Mouse (Mus musculus) kidney, embryonic 16.5 days (tissue): ENCODE measurements around the gene Hyal1. TPM values are rescaled to one million over a fixed set of nuclear protein-coding genes. Genes with fewer than 3 reads are reported as not detected.

Experiments used
- ATAC-seq: fragments of 200-750 bp; cut with Nextera tagmentation; 2 replicates; pipeline ENCODE4 v1.8.0; 2017; ENCODE audit warnings: moderate TSS enrichment; ENCODE audit not compliant: low FRiP score, low TSS enrichment
- H3K27ac ChIP-seq: fragments of 300-500 bp; sonication (generic); 2 replicates; pipeline ENCODE4 v1.5.1; 2014; ENCODE audit warnings: low read length
- H3K27me3 ChIP-seq: fragments of 300-500 bp; sonication (generic); 2 replicates; pipeline ENCODE4 v1.6.1; 2014; ENCODE audit warnings: low read length, control low read depth, mixed read lengths; ENCODE audit not compliant: insufficient read depth
- H3K36me3 ChIP-seq: fragments of 300-500 bp; sonication (generic); 2 replicates; pipeline ENCODE4 v1.6.1; 2014; ENCODE audit warnings: low read length, control low read depth, mixed read lengths; ENCODE audit not compliant: insufficient read depth
- H3K4me1 ChIP-seq: fragments of 300-500 bp; sonication (generic); 2 replicates; pipeline ENCODE4 v1.6.1; 2014; ENCODE audit warnings: low read length, control low read depth, mixed read lengths; ENCODE audit not compliant: insufficient read depth
- H3K4me2 ChIP-seq: fragments of 300-500 bp; sonication (generic); replicated peaks from 2 replicates; pipeline ENCODE4 v1.6.1; 2014; ENCODE audit warnings: low read depth, low read length
- H3K4me3 ChIP-seq: fragments of 300-500 bp; sonication (generic); 2 replicates; pipeline ENCODE4 v1.5.1; 2014; ENCODE audit warnings: mild to moderate bottlenecking, low read length
- H3K9ac ChIP-seq: fragments of 300-500 bp; sonication (generic); replicated peaks from 2 replicates; pipeline ENCODE4 v1.6.1; 2014; ENCODE audit warnings: low read length
- H3K9me3 ChIP-seq: fragments of 300-500 bp; sonication (generic); 2 replicates; pipeline ENCODE4 v1.6.1; 2016; ENCODE audit warnings: low read length, control low read depth
- WGBS: fragments of 180-500 bp; shearing (Covaris S2); extraction: QIAGEN DNeasy Blood & Tissue Kit; methylation state at CpG from one replicate; pipeline ENCODE4 v1.1.7; 2014; 5-methylcytosine and 5-hydroxymethylcytosine counted together
- polyA plus RNA-seq: library from polyadenylated mRNA; unstranded; fragments of >200 nt; fragmentation: Nextera tagmentation; extraction: Ambion mirVana; gene quantifications from 2 replicates; pipeline ENCODE4 v1.2.1, GENCODE M21; 2015

The Hyal1 gene
- polyA plus RNA-seq, 1 experiment from 2014 or later, result 10.6 TPM

DNA sequence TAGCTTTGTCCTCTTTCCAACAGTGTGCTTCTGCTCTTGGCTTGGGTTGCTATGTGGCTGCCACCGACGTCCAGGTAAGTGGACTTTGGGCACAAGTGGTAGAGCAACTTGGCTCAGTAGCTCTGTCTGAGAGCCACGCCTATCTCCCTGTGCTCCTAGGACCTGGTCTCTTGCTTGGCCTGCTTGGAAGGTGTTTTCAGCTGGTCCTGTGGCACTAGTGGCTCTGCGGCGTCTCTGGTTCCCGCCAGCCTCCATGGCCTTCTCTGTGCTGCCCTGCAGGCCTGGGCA, 14.0 kb downstream of the Hyal1 start:
- ATAC-seq, result no peak
- Histone ChIP-seq H3K4me2 (no peak overlapping the region), H3K27ac (no peak overlapping the region), H3K4me1 (peaks cover 13% of the 10 kb centered on the region), H3K9ac (no peak overlapping the region), H3K36me3 (peaks cover 47% of the 10 kb centered on the region), H3K9me3 (no peaks in the 10 kb centered on the region), H3K27me3 (no peaks in the 10 kb centered on the region), H3K4me3 (no peak overlapping the region)
- 96% methylated on average over 6 of the region's 6 CpGs for WGBS

GRCm38 (mm10) chr9:107593101-107593976, 16.6 kb downstream of the Hyal1 start:
- no peak for ATAC-seq
- Histone ChIP-seq H3K4me1 (peaks cover 9% of the 10 kb centered on the region), H3K4me2 (no peak overlapping the region), H3K36me3 (peaks cover 47% of the 10 kb centered on the region), H3K4me3 (no peak overlapping the region), H3K27me3 (no peaks in the 10 kb centered on the region), H3K9ac (no peak overlapping the region), H3K9me3 (no peaks in the 10 kb centered on the region), H3K27ac (no peak overlapping the region)
- WGBS, result 88% methylated on average over 11 of the region's 11 CpGs

DNA sequence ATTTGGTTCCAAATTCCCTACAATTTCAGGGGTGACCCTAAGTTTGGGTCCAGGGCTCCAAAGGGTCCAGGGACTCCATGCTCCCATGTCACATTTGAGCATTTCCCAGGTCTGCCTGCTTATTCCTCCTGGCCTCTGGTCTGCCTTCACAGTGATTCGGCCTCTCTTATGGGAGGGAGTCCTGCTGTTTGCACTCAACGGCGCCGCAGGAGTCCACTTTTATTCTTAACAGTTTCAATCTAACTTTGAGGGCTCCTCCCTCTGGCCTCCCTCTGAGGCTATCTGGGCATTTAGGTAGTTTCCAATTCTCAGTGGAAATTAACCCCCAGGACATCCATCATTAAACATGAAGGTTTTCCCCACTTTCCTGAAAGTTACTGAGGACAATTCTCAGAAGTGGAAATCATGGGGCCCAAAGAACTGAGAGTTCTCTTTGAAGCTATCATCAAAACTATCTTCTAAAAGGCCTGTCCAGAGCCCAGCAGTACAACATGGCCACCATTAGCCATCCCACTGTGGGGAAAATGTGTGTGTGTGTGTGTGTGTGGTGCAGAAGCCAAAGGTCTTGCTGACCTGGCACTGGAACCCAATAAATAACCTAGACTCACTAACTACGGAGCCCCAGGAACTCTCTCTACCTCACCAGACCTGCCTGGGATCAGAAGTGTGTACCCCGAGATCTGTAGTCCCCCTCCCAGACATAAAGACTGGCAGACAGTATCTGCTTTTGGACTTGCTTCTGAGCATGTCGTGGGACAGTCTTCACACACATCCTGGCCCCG, 17.7 kb downstream of the Hyal1 start:
- no peaks in the 10 kb centered on the region for H3K27me3 ChIP-seq
- WGBS, result 73% methylated on average over 8 of the region's 8 CpGs
- no peak overlapping the region for H3K9ac ChIP-seq
- peaks cover 2% of the 10 kb centered on the region; the same call in 1 of the 2 replicates for H3K4me1 ChIP-seq
- no peaks in the 10 kb centered on the region for H3K9me3 ChIP-seq
- H3K36me3 ChIP-seq, result peaks cover 46% of the 10 kb centered on the region
- H3K4me2 ChIP-seq, result no peak overlapping the region
- H3K4me3 ChIP-seq, result no peak overlapping the region
- ATAC-seq, result no peak
- no peak overlapping the region for H3K27ac ChIP-seq

DNA sequence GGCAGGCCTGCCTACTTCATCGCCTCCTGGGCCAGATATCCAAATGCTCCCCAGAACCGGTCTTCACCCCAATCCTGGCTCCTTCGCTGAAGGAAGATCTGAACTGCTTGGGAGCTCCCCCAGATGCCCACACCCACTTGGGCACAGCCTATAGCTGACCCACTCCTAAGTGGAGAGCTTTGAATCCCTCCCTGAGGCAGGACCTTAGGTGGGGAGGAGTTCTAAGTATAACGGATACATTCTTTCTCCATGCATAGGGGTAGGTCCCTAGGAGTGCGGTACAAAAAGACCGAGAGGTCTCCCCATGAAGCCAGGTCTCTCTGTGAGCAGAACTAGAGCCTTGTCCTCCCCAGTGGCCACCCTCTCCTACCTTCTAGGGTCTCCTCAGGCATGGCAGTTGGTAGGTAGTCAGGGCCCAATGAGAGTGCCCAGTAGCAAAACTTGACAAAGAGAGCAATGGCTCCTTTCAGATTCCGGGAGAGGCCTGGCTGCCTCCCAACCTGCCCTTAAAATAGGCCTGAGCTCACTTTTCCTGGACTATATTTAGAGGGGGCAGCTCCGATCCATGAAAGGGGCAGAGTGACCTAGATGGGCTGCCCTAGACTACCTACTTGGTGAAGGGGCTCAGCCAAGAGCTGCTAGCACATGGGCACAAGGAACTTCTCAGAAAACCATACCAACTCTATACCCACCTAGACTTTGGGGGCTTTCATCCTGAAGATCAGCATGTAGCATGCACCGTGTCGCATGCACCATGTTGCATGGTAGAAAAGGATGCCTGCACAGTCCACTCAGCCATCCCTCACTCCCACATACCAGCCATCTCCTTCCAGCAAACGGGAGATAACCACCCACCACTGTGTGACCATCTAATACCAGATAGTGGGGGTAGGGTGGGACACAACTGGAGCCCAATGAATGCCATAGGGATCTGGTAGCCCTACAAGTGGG, 20.2 kb downstream of the Hyal1 start:
- no peaks in the 10 kb centered on the region for H3K9me3 ChIP-seq
- H3K9ac ChIP-seq, result no peak overlapping the region; the same call in 1 of the 2 replicates
- no peak overlapping the region for H3K4me2 ChIP-seq
- no peak for ATAC-seq
- no peak overlapping the region for H3K4me3 ChIP-seq
- H3K36me3 ChIP-seq, result peaks cover 26% of the 10 kb centered on the region
- WGBS, result 83% methylated on average over 11 of the region's 11 CpGs
- no peak overlapping the region for H3K27ac ChIP-seq
- H3K27me3 ChIP-seq, result no peaks in the 10 kb centered on the region
- peaks cover 4% of the 10 kb centered on the region for H3K4me1 ChIP-seq

GRCm38 (mm10) chr9:107598385-107598784, 21.7 kb downstream of the Hyal1 start:
- whole genome bisulfite sequencing, result 68% methylated on average over 5 of the region's 5 CpGs
- H3K9me3 ChIP-seq, result no peaks in the 10 kb centered on the region
- no peak overlapping the region for H3K4me3 ChIP-seq
- H3K27me3 ChIP-seq, result no peaks in the 10 kb centered on the region
- no peak overlapping the region for H3K4me2 ChIP-seq
- H3K36me3 ChIP-seq, result peaks cover 13% of the 10 kb centered on the region
- no peak overlapping the region for H3K27ac ChIP-seq
- ATAC-seq, result no peak
- H3K4me1 ChIP-seq, result peaks cover 18% of the 10 kb centered on the region
- no peak overlapping the region for H3K9ac ChIP-seq

GRCm38 (mm10) chr9:107599433-107599832, 22.7 kb downstream of the Hyal1 start:
- H3K36me3 ChIP-seq, result peaks cover 3% of the 10 kb centered on the region; the same call in 1 of the 2 replicates
- no peak for ATAC-seq
- no peak overlapping the region for H3K9ac ChIP-seq
- 79% methylated on average over 9 of the region's 9 CpGs for WGBS
- no peak overlapping the region for H3K27ac ChIP-seq
- H3K4me2 ChIP-seq, result no peak overlapping the region
- no peak overlapping the region for H3K4me3 ChIP-seq
- H3K9me3 ChIP-seq, result no peaks in the 10 kb centered on the region
- peaks cover 28% of the 10 kb centered on the region for H3K4me1 ChIP-seq
- no peaks in the 10 kb centered on the region for H3K27me3 ChIP-seq

DNA sequence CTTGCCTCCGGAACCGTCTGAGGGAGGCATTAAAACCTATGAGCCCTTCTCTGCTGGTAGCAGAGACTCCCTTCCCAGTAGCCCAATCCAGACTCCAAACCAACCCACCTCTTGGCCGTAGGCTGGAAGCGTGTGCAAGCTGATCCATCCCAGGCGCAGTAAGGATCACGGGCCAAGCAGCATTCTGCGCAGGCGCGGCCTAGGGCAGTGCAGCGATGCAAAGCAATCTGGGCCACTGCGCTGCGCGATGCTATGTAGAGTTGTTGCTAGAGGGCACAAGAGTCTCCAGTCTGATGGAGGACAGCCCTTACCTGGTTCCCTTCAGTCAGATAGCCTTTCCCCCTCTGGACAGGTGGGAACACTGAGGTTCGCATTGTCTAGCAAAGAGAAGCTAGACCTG, 23.1 kb downstream of the Hyal1 start:
- H3K36me3 ChIP-seq, result peaks cover 3% of the 10 kb centered on the region; the same call in 1 of the 2 replicates
- no peak overlapping the region for H3K9ac ChIP-seq
- WGBS, result 51% methylated on average over 14 of the region's 14 CpGs

GRCm38 (mm10) chr9:107600745-107601144, 24.0 kb downstream of the Hyal1 start:
- ATAC-seq, result no peak
- Histone ChIP-seq H3K4me2 (no peak overlapping the region), H3K9ac (no peak overlapping the region), H3K27ac (no peak overlapping the region), H3K36me3 (peaks cover 3% of the 10 kb centered on the region; the same call in 1 of the 2 replicates), H3K4me1 (peaks cover 42% of the 10 kb centered on the region), H3K27me3 (no peaks in the 10 kb centered on the region), H3K9me3 (no peaks in the 10 kb centered on the region), H3K4me3 (no peak overlapping the region)
- 76% methylated on average over 12 of the region's 12 CpGs for WGBS

More for the DNA sequence above, 23.1 kb downstream of the Hyal1 start:
- Histone ChIP-seq H3K4me2 (no peak overlapping the region), H3K27ac (no peak overlapping the region), H3K4me1 (peaks cover 33% of the 10 kb centered on the region), H3K9me3 (no peaks in the 10 kb centered on the region), H3K4me3 (no peak overlapping the region), H3K27me3 (no peaks in the 10 kb centered on the region)
- ATAC-seq, result no peak

DNA sequence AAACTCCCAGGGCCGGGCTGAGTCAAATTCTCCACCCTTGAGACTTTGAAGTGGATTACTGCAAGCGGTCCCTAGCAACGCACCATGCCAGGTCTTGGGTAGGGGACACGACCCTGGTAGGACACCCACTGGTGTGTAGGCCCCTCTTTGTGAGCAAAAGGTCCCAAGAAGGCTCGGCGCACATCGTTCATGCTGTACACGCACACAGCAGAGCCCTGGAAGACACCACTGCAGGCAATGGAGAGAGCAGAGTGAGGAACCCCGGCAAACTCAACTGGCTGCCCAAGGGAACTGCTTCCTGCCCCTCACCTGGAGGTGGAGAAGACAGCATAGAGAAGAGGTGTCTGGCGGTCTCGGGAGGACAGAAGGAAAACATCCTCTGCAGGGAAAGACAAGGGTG, 24.5 kb downstream of the Hyal1 start:
- Histone ChIP-seq H3K27ac (no peak overlapping the region), H3K4me1 (peaks cover 47% of the 10 kb centered on the region), H3K36me3 (peaks cover 3% of the 10 kb centered on the region; the same call in 1 of the 2 replicates), H3K4me3 (no peak overlapping the region), H3K4me2 (no peak overlapping the region), H3K9ac (no peak overlapping the region), H3K9me3 (no peaks in the 10 kb centered on the region), H3K27me3 (no peaks in the 10 kb centered on the region)
- WGBS, result 85% methylated on average over 11 of the region's 11 CpGs
- no peak for ATAC-seq
